Mouse (Mus musculus) ES-Bruce4 (cell line): Measurements from ENCODE around the gene Evpl.

ENCODE experiments used
- CTCF ChIP-seq: IDR thresholded peaks from one replicate; pipeline ENCODE4 v1.8.1; 2011; ENCODE audit warnings: low read depth, low read length
- EP300 ChIP-seq: IDR thresholded peaks from 2 replicates; pipeline ENCODE4 v1.6.1; 2011; ENCODE audit warnings: low read depth, low read length; ENCODE audit not compliant: insufficient read depth
- POLR2A ChIP-seq: IDR thresholded peaks from one replicate; pipeline ENCODE4 v1.8.1; 2011; ENCODE audit warnings: low read length; ENCODE audit not compliant: insufficient read depth

- no peak for TF ChIP-seq POLR2A
- no peak for TF ChIP-seq CTCF
- no peak for TF ChIP-seq EP300
Measured at GRCm38 (mm10) chr11:116259461-116259860, 21.6 kb upstream of the Evpl start.
